Mouse (Mus musculus) liver, embryonic 14.5 days (tissue): ENCODE results near the gene Ccdc106. TPM values are rescaled to one million over a fixed set of nuclear protein-coding genes. Genes with fewer than 3 reads are reported as not detected.

Source experiments
- ATAC-seq: fragments of 200-750 bp; cut with Nextera tagmentation; 2 replicates; pipeline ENCODE4 v1.8.0; 2017; ENCODE audit warnings: moderate number of reproducible peaks, mild to moderate bottlenecking, moderate library complexity; ENCODE audit not compliant: insufficient read depth
- DNase-seq, 3 experiments: peaks; one replicate each; pipeline ENCODE4 v3.0.0-alpha.2; 2012 to 2013; ENCODE audit warnings: low read depth in 3 of 3, low spot score in 3 of 3
- H3K27ac ChIP-seq: fragments of 300-500 bp; sonication (generic); 2 replicates; pipeline ENCODE4 v1.5.1; 2014; ENCODE audit warnings: moderate library complexity, mild to moderate bottlenecking, control low read depth, inconsistent platforms
- H3K27me3 ChIP-seq: fragments of 300-500 bp; sonication (generic); 2 replicates; pipeline ENCODE4 v1.6.1; 2014; ENCODE audit warnings: mild to moderate bottlenecking, low read length, moderate library complexity; ENCODE audit not compliant: control insufficient read depth, insufficient read depth
- H3K36me3 ChIP-seq: fragments of 300-500 bp; sonication (generic); replicated peaks from 2 replicates; pipeline ENCODE4 v1.6.1; 2014; ENCODE audit warnings: low read depth; ENCODE audit not compliant: control insufficient read depth, insufficient read depth
- H3K4me1 ChIP-seq, 2 experiments: fragments of 200-500 bp in 1 of 2; fragments of 300-500 bp in 1 of 2; sonication (generic) in 1 of 2; replicated peaks; 2 replicates each; pipeline ENCODE4 v1.6.1; 2012 to 2014; ENCODE audit warnings: antibody characterized with exemption in 1 of 2, inconsistent platforms in 1 of 2, low read length in 1 of 2; ENCODE audit not compliant: control insufficient read depth in 2 of 2, insufficient read depth in 2 of 2
- H3K4me2 ChIP-seq: fragments of 300-500 bp; sonication (generic); 2 replicates; pipeline ENCODE4 v1.6.1; 2014; ENCODE audit warnings: low read depth, mild to moderate bottlenecking, control low read depth, moderate library complexity
- H3K4me3 ChIP-seq, 2 experiments: fragments of 200-500 bp in 1 of 2; fragments of 300-500 bp in 1 of 2; sonication (generic) in 1 of 2; 2 replicates each; pipeline ENCODE4 v1.5.1; 2012 to 2014; ENCODE audit warnings: low read depth in 2 of 2, low read length in 2 of 2, mild to moderate bottlenecking in 2 of 2, control low read depth in 1 of 2, inconsistent platforms in 1 of 2, moderate library complexity in 1 of 2; ENCODE audit not compliant: insufficient read depth in 1 of 2
- H3K9ac ChIP-seq: fragments of 300-500 bp; sonication (generic); replicated peaks from 2 replicates; pipeline ENCODE4 v1.6.1; 2014; ENCODE audit warnings: mild to moderate bottlenecking, control low read depth, moderate library complexity
- H3K9me3 ChIP-seq: fragments of 300-500 bp; sonication (generic); 2 replicates; pipeline ENCODE4 v1.6.1; 2016; ENCODE audit warnings: low read length, mixed read lengths; ENCODE audit not compliant: control insufficient read depth
- CTCF ChIP-seq: IDR thresholded peaks from 2 replicates; pipeline ENCODE4 v1.5.1; 2016; ENCODE audit warnings: antibody characterized with exemption, low read depth, control low read depth
- EP300 ChIP-seq: IDR thresholded peaks from 2 replicates; pipeline ENCODE4 v1.6.1; 2016; ENCODE audit warnings: antibody characterized with exemption, low read depth
- WGBS: fragments of 180-500 bp; shearing (Covaris S2); extraction: QIAGEN DNeasy Blood & Tissue Kit; methylation state at CpG from one replicate; pipeline ENCODE4 v1.1.7; 2014; ENCODE audit not compliant: insufficient replicate concordance; 5-methylcytosine and 5-hydroxymethylcytosine counted together
- polyA plus RNA-seq, 2 experiments: library from polyadenylated mRNA; depleted of rRNA in 1 of 2; stranded (reverse) in 1 of 2; unstranded in 1 of 2; fragments of >200 nt; fragmentation: Nextera tagmentation in 1 of 2; extraction: Ambion mirVana in 1 of 2; gene quantifications; 2 replicates each; pipeline versions ENCODE4 v1.2.1 to v1.2.3; 2012 to 2014

Ccdc106 gene
- polyA plus RNA-seq, 2 experiments, result 0.24 to 0.64 TPM

- Histone ChIP-seq H3K27me3 (peaks cover 71% of the 10 kb centered on the region), H3K4me3 (peak overlapping the region in 1 of 2 experiments; percentile 2; a peak in 2 of 4 replicates), H3K9ac (no peak overlapping the region), H3K9me3 (no peaks in the 10 kb centered on the region), H3K4me2 (peak overlapping the region; percentile 19), H3K27ac (no peak overlapping the region), H3K36me3 (no peaks in the 10 kb centered on the region), H3K4me1 (peaks cover 2 to 4% of the 10 kb centered on the region in 2 experiments; a peak in 2 of 4 replicates)
- TF ChIP-seq EP300 (no peak), CTCF (no peak)
- ATAC-seq (no peak), DNase-seq (no peak)
- 6% methylated on average over 55 of the region's 55 CpGs for WGBS
These were observed 36.4 kb downstream of the Ccdc106 start for GRCm38 (mm10) chr7:5056651-5057263.

- DNase-seq, result no peak
- Histone ChIP-seq H3K4me3 (no peak overlapping the region), H3K9ac (no peak overlapping the region), H3K27ac (no peak overlapping the region), H3K9me3 (no peaks in the 10 kb centered on the region), H3K36me3 (no peaks in the 10 kb centered on the region), H3K4me1 (peaks cover 0 to 2% of the 10 kb centered on the region in 2 experiments; a peak in 2 of 4 replicates), H3K27me3 (peaks cover 64% of the 10 kb centered on the region), H3K4me2 (no peak overlapping the region)
- 30% methylated on average over 8 of the region's 8 CpGs for WGBS
- no peak for ATAC-seq
- TF ChIP-seq EP300 (no peak), CTCF (no peak)
These were observed 37.0 kb downstream of the Ccdc106 start for GRCm38 (mm10) chr7:5057381-5057780.

GRCm38 (mm10) chr7:5057804-5058203, 37.5 kb downstream of the Ccdc106 start:
- H3K9ac ChIP-seq, result no peak overlapping the region
- 19% methylated on average over 11 of the region's 11 CpGs for WGBS
- no peak for DNase-seq
- H3K9me3 ChIP-seq, result no peaks in the 10 kb centered on the region
- H3K4me2 ChIP-seq, result no peak overlapping the region
- no peak overlapping the region for H3K4me3 ChIP-seq
- no peak overlapping the region for H3K27ac ChIP-seq
- peaks cover 60% of the 10 kb centered on the region for H3K27me3 ChIP-seq
- no peaks in the 10 kb centered on the region for H3K36me3 ChIP-seq
- H3K4me1 ChIP-seq, result peaks cover 0 to 2% of the 10 kb centered on the region in 2 experiments; a peak in 2 of 4 replicates
- ATAC-seq, result no peak
- TF ChIP-seq EP300 (no peak), CTCF (peak; percentile 66)

DNA sequence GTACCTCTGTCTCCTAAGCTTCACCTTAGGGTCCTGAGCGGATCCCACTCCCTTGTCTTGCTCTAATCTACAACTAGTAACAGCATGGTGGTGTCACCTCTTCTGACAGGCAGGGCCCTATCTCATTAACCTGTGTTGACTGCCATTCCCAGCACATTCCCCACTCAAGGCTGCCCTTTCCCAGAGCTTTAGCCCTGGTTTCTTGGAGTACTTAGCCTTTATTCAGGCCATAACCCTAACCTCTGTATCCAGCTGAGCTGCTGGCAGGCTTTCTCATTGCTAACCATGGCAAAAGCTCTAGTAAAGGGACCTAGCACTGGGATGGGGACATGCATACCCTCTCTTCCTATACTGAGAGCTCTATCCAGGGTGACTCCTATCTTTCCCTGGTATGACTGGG, 38.3 kb downstream of the Ccdc106 start:
- TF ChIP-seq CTCF (no peak), EP300 (no peak)
- peaks cover 0 to 7% of the 10 kb centered on the region in 2 experiments; a peak in 3 of 4 replicates for H3K4me1 ChIP-seq
- 67% methylated on average over 1 of the region's 1 CpGs for WGBS
- DNase-seq (no peak), ATAC-seq (no peak)
- no peak overlapping the region for H3K9ac ChIP-seq
- H3K4me3 ChIP-seq, result no peak overlapping the region
- H3K4me2 ChIP-seq, result no peak overlapping the region
- peaks cover 52% of the 10 kb centered on the region for H3K27me3 ChIP-seq
- H3K9me3 ChIP-seq, result no peaks in the 10 kb centered on the region
- no peak overlapping the region for H3K27ac ChIP-seq
- H3K36me3 ChIP-seq, result no peaks in the 10 kb centered on the region; the same call in 1 of the 2 replicates

- ATAC-seq, result no peak
- Histone ChIP-seq H3K4me2 (peak overlapping the region; percentile 100; the same call in 1 of the 2 replicates), H3K4me3 (no peak overlapping the region), H3K36me3 (no peaks in the 10 kb centered on the region; the same call in 1 of the 2 replicates), H3K9me3 (no peaks in the 10 kb centered on the region), H3K27me3 (peaks cover 44% of the 10 kb centered on the region), H3K4me1 (peaks cover 5 to 14% of the 10 kb centered on the region in 2 experiments), H3K27ac (no peak overlapping the region), H3K9ac (no peak overlapping the region)
- TF ChIP-seq EP300, result no peak
- no peak for TF ChIP-seq CTCF
- WGBS, result 76% methylated on average over 12 of the region's 12 CpGs
- no peak for DNase-seq
These were observed 39.1 kb downstream of the Ccdc106 start for GRCm38 (mm10) chr7:5059421-5059820.
